Mouse (Mus musculus): ENCODE measurements around the gene Tmem246. TPM values are rescaled to one million over a fixed set of nuclear protein-coding genes. Genes with fewer than 3 reads are reported as not detected.

Gene Tmem246
- polyA plus RNA-seq, 1 experiment from 2014 or later = 17.6 TPM

DNA sequence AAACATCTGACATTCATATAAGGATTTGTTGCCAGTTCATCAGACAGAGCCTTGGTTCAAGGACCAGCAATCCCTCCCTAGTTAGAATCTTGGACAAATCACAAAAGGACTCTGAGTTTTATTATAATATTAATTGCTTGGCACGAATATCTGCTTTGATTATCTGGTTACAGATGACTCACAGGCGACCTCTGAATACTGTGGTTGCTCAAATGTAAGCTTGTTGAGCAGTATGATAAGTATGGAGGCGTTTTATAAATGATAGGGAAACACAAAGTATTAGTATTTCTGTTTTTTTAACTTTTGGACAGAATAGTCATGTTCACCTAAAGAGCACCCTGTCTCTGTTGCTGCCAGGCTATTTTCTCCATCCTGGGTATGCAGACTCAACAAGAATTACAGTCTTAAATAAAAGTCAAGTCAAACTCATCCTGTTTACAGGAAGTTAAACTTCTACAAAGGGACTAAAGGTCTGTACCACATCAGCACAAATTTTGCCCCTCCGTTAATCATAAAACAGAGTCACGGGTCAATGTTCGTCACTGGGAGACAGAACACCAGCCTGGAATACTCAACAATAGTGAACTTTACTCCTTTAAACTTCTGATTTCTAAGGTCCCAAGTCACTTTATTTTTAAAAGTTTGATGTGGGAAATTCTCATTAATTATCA is 50.7 kb downstream of the Tmem246 start:
- ATAC-seq (replicated peaks; ENCODE audit: insufficient number of reproducible peaks, low FRiP score, low TSS enrichment, low read depth) (no peak), DNase-seq (ENCODE audit: low spot score) (no peak)
- Histone ChIP-seq H3K27me3 (ENCODE audit: control insufficient read depth, insufficient read depth, low read length) (no peaks in the 10 kb centered on the region), H3K36me3 (replicated peaks; ENCODE audit: control insufficient read depth, insufficient read depth, low read depth, low read length) (no peaks in the 10 kb centered on the region), H3K9me3 (replicated peaks; ENCODE audit: control insufficient read depth, low read length) (no peaks in the 10 kb centered on the region), H3K27ac (replicated peaks; ENCODE audit: low read depth, low read length) (no peak overlapping the region), H3K9ac (replicated peaks; ENCODE audit: low read length) (no peak overlapping the region), H3K4me3 (ENCODE audit: low read depth, low read length) (no peak overlapping the region), H3K4me2 (ENCODE audit: low read depth, low read length) (no peak overlapping the region), H3K4me1 (ENCODE audit: control insufficient read depth, insufficient read depth, low read length) (no peaks in the 10 kb centered on the region)
- WGBS = 75% methylated on average over 6 of the region's 6 CpGs

DNA sequence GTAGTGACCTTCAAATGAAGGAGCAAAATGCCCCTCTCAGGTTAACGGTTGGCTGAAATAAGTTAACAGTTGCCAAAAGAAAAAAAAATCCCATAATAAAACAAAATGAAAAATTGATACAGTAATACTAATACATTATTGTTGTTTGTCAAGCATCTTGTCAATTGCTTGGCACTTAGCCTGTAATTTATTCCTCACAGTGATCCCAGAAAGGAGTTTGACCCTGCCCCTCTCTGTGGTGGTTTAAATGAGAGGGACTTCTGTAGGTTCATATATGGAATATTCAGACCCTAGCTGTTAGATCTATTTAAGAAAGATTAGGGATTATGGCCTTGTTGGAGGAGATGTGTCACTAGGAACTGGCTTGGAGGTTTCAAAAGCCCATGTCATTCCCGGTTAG is 51.6 kb downstream of the Tmem246 start:
- no peaks in the 10 kb centered on the region for H3K9me3 ChIP-seq (replicated peaks; ENCODE audit: control insufficient read depth, low read length)
- DNase-seq (ENCODE audit: low spot score) (no peak), ATAC-seq (replicated peaks; ENCODE audit: insufficient number of reproducible peaks, low FRiP score, low TSS enrichment, low read depth) (no peak)
- no peak overlapping the region for H3K27ac ChIP-seq (replicated peaks; ENCODE audit: low read depth, low read length)
- no peak overlapping the region for H3K4me3 ChIP-seq (ENCODE audit: low read depth, low read length)
- H3K9ac ChIP-seq (replicated peaks; ENCODE audit: low read length) = no peak overlapping the region
- H3K4me1 ChIP-seq (ENCODE audit: control insufficient read depth, insufficient read depth, low read length) = no peaks in the 10 kb centered on the region
- no peak overlapping the region for H3K4me2 ChIP-seq (ENCODE audit: low read depth, low read length)
- H3K27me3 ChIP-seq (ENCODE audit: control insufficient read depth, insufficient read depth, low read length) = no peaks in the 10 kb centered on the region
- WGBS = 83% methylated on average over 2 of the region's 2 CpGs
- no peaks in the 10 kb centered on the region for H3K36me3 ChIP-seq (replicated peaks; ENCODE audit: control insufficient read depth, insufficient read depth, low read depth, low read length)

DNA sequence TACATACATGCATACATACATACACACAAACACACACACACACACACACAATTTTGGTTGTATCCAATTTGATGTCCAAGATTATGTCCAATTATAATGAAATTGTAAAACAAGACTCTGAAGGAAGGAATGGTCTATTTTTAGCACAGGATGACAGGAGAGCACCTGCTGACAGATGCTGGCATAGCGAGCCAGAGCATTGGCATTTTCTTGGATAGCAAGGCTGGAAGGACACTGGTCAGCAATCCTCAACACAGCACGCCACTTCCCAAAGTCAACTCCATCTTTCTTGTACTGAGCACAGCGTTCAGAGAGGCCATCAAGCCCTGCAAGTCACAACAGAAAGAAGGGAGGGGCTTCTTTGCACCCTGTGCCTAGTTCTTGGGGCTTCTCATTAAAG is 56.7 kb downstream of the Tmem246 start:
- Histone ChIP-seq H3K4me3 (ENCODE audit: low read depth, low read length) (no peak overlapping the region), H3K4me1 (ENCODE audit: control insufficient read depth, insufficient read depth, low read length) (no peaks in the 10 kb centered on the region), H3K36me3 (replicated peaks; ENCODE audit: control insufficient read depth, insufficient read depth, low read depth, low read length) (no peaks in the 10 kb centered on the region), H3K27me3 (ENCODE audit: control insufficient read depth, insufficient read depth, low read length) (no peaks in the 10 kb centered on the region), H3K27ac (replicated peaks; ENCODE audit: low read depth, low read length) (no peak overlapping the region), H3K4me2 (ENCODE audit: low read depth, low read length) (no peak overlapping the region), H3K9ac (replicated peaks; ENCODE audit: low read length) (no peak overlapping the region), H3K9me3 (replicated peaks; ENCODE audit: control insufficient read depth, low read length) (no peaks in the 10 kb centered on the region)
- DNase-seq (ENCODE audit: low spot score) (no peak), ATAC-seq (replicated peaks; ENCODE audit: insufficient number of reproducible peaks, low FRiP score, low TSS enrichment, low read depth) (no peak)
- WGBS = 70% methylated on average over 3 of the region's 3 CpGs

GRCm38 (mm10) chr4:49539665-49540064 is 58.0 kb downstream of the Tmem246 start:
- ATAC-seq (replicated peaks; ENCODE audit: insufficient number of reproducible peaks, low FRiP score, low TSS enrichment, low read depth) = no peak

DNA sequence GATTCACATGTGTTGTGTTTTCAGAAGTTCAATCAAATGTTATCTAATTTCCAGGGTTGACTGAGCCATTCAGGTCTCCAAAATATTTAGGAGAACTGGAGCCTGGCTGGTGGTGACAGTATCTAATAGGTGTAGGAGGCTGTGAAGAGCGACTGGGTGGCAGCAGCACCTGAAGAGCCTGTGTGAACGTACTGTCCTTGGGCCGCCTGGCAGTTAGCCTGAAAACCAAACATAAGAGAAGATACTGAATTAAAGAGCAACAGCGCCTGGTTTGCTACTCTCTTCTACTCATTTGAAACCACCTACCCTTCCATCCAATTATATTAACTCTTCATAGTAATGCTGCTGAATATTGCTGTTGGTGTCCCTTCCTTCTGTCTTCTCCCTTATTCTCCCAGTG is 61.0 kb downstream of the Tmem246 start:
- Histone ChIP-seq H3K9ac (replicated peaks; ENCODE audit: low read length) (no peak overlapping the region), H3K4me3 (ENCODE audit: low read depth, low read length) (no peak overlapping the region), H3K4me2 (ENCODE audit: low read depth, low read length) (no peak overlapping the region), H3K27ac (replicated peaks; ENCODE audit: low read depth, low read length) (no peak overlapping the region), H3K4me1 (ENCODE audit: control insufficient read depth, insufficient read depth, low read length) (no peaks in the 10 kb centered on the region), H3K9me3 (replicated peaks; ENCODE audit: control insufficient read depth, low read length) (no peaks in the 10 kb centered on the region), H3K36me3 (replicated peaks; ENCODE audit: control insufficient read depth, insufficient read depth, low read depth, low read length) (no peaks in the 10 kb centered on the region), H3K27me3 (ENCODE audit: control insufficient read depth, insufficient read depth, low read length) (no peaks in the 10 kb centered on the region)
- WGBS = 85% methylated on average over 4 of the region's 4 CpGs
- ATAC-seq (replicated peaks; ENCODE audit: insufficient number of reproducible peaks, low FRiP score, low TSS enrichment, low read depth) = no peak
- DNase-seq (ENCODE audit: low spot score) = no peak

More at GRCm38 (mm10) chr4:49539665-49540064, 58.0 kb downstream of the Tmem246 start:
- Histone ChIP-seq H3K9me3 (replicated peaks; ENCODE audit: control insufficient read depth, low read length) (no peaks in the 10 kb centered on the region), H3K36me3 (replicated peaks; ENCODE audit: control insufficient read depth, insufficient read depth, low read depth, low read length) (no peaks in the 10 kb centered on the region), H3K27me3 (ENCODE audit: control insufficient read depth, insufficient read depth, low read length) (no peaks in the 10 kb centered on the region), H3K4me2 (ENCODE audit: low read depth, low read length) (no peak overlapping the region), H3K4me3 (ENCODE audit: low read depth, low read length) (no peak overlapping the region), H3K4me1 (ENCODE audit: control insufficient read depth, insufficient read depth, low read length) (no peaks in the 10 kb centered on the region), H3K27ac (replicated peaks; ENCODE audit: low read depth, low read length) (no peak overlapping the region), H3K9ac (replicated peaks; ENCODE audit: low read length) (no peak overlapping the region)
- 86% methylated on average over 6 of the region's 6 CpGs for WGBS
- no peak for DNase-seq (ENCODE audit: low spot score)

GRCm38 (mm10) chr4:49535675-49536294 is 61.9 kb downstream of the Tmem246 start:
- Histone ChIP-seq H3K9ac (replicated peaks; ENCODE audit: low read length) (no peak overlapping the region), H3K27ac (replicated peaks; ENCODE audit: low read depth, low read length) (no peak overlapping the region), H3K4me1 (ENCODE audit: control insufficient read depth, insufficient read depth, low read length) (no peaks in the 10 kb centered on the region), H3K36me3 (replicated peaks; ENCODE audit: control insufficient read depth, insufficient read depth, low read depth, low read length) (no peaks in the 10 kb centered on the region; the same call in 1 of the 2 replicates), H3K9me3 (replicated peaks; ENCODE audit: control insufficient read depth, low read length) (no peaks in the 10 kb centered on the region), H3K4me2 (ENCODE audit: low read depth, low read length) (no peak overlapping the region), H3K27me3 (ENCODE audit: control insufficient read depth, insufficient read depth, low read length) (no peaks in the 10 kb centered on the region), H3K4me3 (ENCODE audit: low read depth, low read length) (no peak overlapping the region)
- 94% methylated on average over 4 of the region's 4 CpGs for WGBS
- no peak for DNase-seq (ENCODE audit: low spot score)
- no peak for ATAC-seq (replicated peaks; ENCODE audit: insufficient number of reproducible peaks, low FRiP score, low TSS enrichment, low read depth)

DNA sequence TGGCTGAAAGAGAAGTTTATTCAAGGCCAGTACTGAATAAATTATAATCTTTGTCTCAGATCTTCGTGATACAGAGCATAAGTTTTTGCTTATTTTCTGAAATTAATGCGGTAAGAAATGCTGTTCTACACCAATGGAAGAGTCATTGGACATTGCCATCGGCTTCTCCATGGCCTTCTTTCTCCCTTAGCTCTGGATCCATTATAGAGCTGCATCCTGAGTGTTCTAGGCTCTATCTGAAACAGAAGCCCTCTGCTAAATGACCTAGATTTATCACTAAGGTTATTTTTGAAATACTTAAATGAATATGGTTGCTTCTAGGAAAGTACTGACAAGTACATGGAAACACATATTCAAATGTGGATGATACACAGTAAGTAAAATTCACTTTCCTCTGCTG is 62.6 kb downstream of the Tmem246 start:
- Histone ChIP-seq H3K4me1 (ENCODE audit: control insufficient read depth, insufficient read depth, low read length) (no peaks in the 10 kb centered on the region), H3K4me2 (ENCODE audit: low read depth, low read length) (no peak overlapping the region), H3K9ac (replicated peaks; ENCODE audit: low read length) (no peak overlapping the region), H3K27me3 (ENCODE audit: control insufficient read depth, insufficient read depth, low read length) (no peaks in the 10 kb centered on the region), H3K27ac (replicated peaks; ENCODE audit: low read depth, low read length) (no peak overlapping the region), H3K36me3 (replicated peaks; ENCODE audit: control insufficient read depth, insufficient read depth, low read depth, low read length) (peaks cover 6% of the 10 kb centered on the region), H3K4me3 (ENCODE audit: low read depth, low read length) (no peak overlapping the region), H3K9me3 (replicated peaks; ENCODE audit: control insufficient read depth, low read length) (no peaks in the 10 kb centered on the region)
- 86% methylated on average over 3 of the region's 3 CpGs for WGBS
- DNase-seq (ENCODE audit: low spot score) = no peak
- ATAC-seq (replicated peaks; ENCODE audit: insufficient number of reproducible peaks, low FRiP score, low TSS enrichment, low read depth) = no peak
